Mouse (Mus musculus) forebrain, postnatal 0 days (tissue): ENCODE measurements around the gene Samd4b. TPM values are rescaled to one million over a fixed set of nuclear protein-coding genes. Genes with fewer than 3 reads are reported as not detected.
"Not testable (repeated sequence)": the region's sequence is repeated elsewhere in the genome, so short reads cannot be mapped to it uniquely, and the experiment has no call there.

ENCODE experiments used
- ATAC-seq: fragments of 200-750 bp; cut with Nextera tagmentation; 2 replicates; pipeline ENCODE4 v1.8.0; 2017; ENCODE audit warnings: mild to moderate bottlenecking, moderate library complexity
- DNase-seq: peaks from one replicate; pipeline ENCODE4 v3.0.0-alpha.2; 2015
- H3K27ac ChIP-seq: fragments of 300-500 bp; sonication (generic); 2 replicates; pipeline ENCODE4 v1.5.1; 2014; ENCODE audit warnings: low read depth, mild to moderate bottlenecking, antibody characterized with exemption, low read length, moderate library complexity, mixed read lengths
- H3K27me3 ChIP-seq: fragments of 300-500 bp; sonication (generic); 2 replicates; pipeline ENCODE4 v1.6.1; 2014; ENCODE audit warnings: mild to moderate bottlenecking, low read length, mixed read lengths; ENCODE audit not compliant: insufficient read depth
- H3K36me3 ChIP-seq: fragments of 300-500 bp; sonication (generic); 2 replicates; pipeline ENCODE4 v1.6.1; 2014; ENCODE audit warnings: mild to moderate bottlenecking, moderate library complexity; ENCODE audit not compliant: insufficient read depth
- H3K4me1 ChIP-seq: fragments of 300-500 bp; sonication (generic); 2 replicates; pipeline ENCODE4 v1.6.1; 2014; ENCODE audit warnings: antibody characterized with exemption; ENCODE audit not compliant: insufficient read depth
- H3K4me2 ChIP-seq: fragments of 300-500 bp; sonication (generic); 2 replicates; pipeline ENCODE4 v1.6.1; 2014; ENCODE audit warnings: low read depth, mild to moderate bottlenecking, moderate library complexity
- H3K4me3 ChIP-seq: fragments of 300-500 bp; sonication (generic); 2 replicates; pipeline ENCODE4 v1.5.1; 2014; ENCODE audit warnings: low read depth, low read length, mixed read lengths
- H3K9ac ChIP-seq: fragments of 300-500 bp; sonication (generic); 2 replicates; pipeline ENCODE4 v1.6.1; 2014; ENCODE audit warnings: mild to moderate bottlenecking
- H3K9me3 ChIP-seq: fragments of 300-500 bp; sonication (generic); 2 replicates; pipeline ENCODE4 v1.6.1; 2016; ENCODE audit warnings: low read length
- CTCF ChIP-seq: sonication (generic); IDR thresholded peaks from 2 replicates; pipeline ENCODE4 v1.5.1; 2016; ENCODE audit warnings: antibody characterized with exemption, control low read depth, low read depth
- WGBS: fragments of 180-500 bp; shearing (Covaris S2); extraction: QIAGEN DNeasy Blood & Tissue Kit; methylation state at CpG from one replicate; pipeline ENCODE4 v1.1.7; 2014; 5-methylcytosine and 5-hydroxymethylcytosine counted together
- polyA plus RNA-seq: library from polyadenylated mRNA; unstranded; fragments of >200 nt; fragmentation: Nextera tagmentation; extraction: Ambion mirVana; gene quantifications from 2 replicates; pipeline ENCODE4 v1.2.1, GENCODE M21; 2015
- total RNA-seq: library from RNA; depleted of rRNA; stranded (reverse); fragments of >200 nt; gene quantifications from 2 replicates; pipeline ENCODE4 v1.2.3, GENCODE M21; 2014

The Samd4b gene
- total and polyA plus RNA-seq, 2 experiments from 2014 or later: 23.3 to 49.1 TPM

DNA sequence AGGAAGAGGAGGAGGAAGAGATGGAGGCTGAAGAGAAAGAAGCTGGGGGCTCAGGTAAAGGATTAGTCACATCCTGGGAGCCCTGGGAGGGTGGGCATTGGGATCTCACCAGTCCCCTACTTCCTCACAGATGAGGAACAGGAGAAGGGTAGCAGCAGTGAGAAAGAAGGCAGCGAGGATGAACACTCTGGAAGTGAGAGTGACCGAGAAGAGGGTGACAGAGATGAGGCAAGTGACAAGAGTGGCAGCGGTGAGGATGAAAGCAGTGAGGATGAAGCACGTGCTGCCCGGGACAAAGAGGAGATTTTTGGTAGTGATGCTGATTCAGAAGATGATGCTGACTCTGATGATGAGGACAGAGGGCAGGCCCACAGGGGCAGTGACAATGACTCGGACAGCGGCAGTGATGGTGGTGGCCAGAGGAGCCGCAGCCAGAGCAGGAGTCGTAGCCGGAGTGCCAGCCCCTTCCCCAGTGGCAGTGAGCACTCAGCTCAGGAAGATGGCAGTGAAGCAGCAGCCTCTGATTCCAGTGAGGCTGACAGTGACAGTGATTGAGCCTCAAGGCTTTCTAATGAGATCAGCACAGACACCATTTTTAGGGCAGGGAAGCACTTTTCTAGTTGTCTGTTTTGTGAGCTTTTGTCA, 199.1 kb downstream of the Samd4b start:
- no peak for TF ChIP-seq CTCF
- no peak for ATAC-seq
- peaks cover 85% of the 10 kb centered on the region for H3K36me3 ChIP-seq

DNA sequence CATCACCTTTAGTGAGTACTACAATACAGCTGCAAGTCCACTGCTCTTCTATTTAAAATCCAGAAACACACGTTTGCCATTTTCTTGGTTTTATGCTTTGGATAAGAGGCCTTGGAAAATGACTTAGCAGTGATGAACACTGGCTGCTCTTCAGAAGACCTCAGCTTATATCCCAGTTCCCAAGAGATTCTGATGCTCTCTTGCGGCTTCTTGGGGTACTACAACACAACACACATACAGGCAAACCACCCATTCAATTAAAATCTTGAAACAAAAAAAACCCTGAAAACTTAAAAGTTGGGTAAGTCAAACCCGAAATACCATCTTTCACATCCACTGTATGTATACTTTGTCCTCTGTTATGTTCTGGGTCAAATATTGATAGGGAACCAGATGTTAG, 199.9 kb downstream of the Samd4b start:
- Histone ChIP-seq H3K9me3 (no peaks in the 10 kb centered on the region), H3K4me2 (no peak overlapping the region), H3K27ac (no peak overlapping the region), H3K4me1 (peaks cover 4% of the 10 kb centered on the region; the same call in 1 of the 2 replicates), H3K36me3 (peaks cover 77% of the 10 kb centered on the region), H3K4me3 (no peak overlapping the region), H3K27me3 (no peaks in the 10 kb centered on the region), H3K9ac (no peak overlapping the region)
- WGBS: 56% methylated on average over 3 of the region's 3 CpGs
- TF ChIP-seq CTCF: peak; percentile 54
- DNase-seq (peak; percentile 54), ATAC-seq (no peak)

More for the DNA sequence above, 199.1 kb downstream of the Samd4b start:
- Histone ChIP-seq H3K4me3 (no peak overlapping the region), H3K9me3 (no peaks in the 10 kb centered on the region), H3K4me1 (peaks cover under 1% of the 10 kb centered on the region; the same call in 1 of the 2 replicates), H3K27me3 (no peaks in the 10 kb centered on the region), H3K27ac (no peak overlapping the region), H3K9ac (no peak overlapping the region), H3K4me2 (no peak overlapping the region)
- DNase-seq: no peak
- 90% methylated on average over 10 of the region's 10 CpGs for WGBS

DNA sequence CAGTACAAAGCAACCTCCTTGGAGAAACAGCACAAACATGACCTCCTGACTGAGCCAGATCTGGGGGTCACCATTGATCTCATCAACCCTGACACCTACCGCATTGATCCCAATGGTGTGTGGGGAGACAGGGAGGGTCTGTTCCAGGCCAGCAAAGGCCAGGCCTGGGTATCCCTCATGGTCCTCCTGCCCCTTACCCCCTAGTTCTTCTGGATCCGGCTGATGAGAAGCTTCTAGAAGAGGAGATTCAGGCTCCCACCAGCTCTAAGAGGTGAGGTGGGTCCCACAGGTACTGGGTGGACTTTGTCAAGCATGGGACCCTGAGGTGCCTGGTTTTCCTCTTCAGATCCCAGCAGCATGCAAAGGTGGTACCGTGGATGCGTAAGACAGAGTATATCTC, 202.5 kb downstream of the Samd4b start:
- Histone ChIP-seq H3K36me3 (peaks cover 56% of the 10 kb centered on the region), H3K9me3 (no peaks in the 10 kb centered on the region), H3K27ac (no peak overlapping the region), H3K9ac (no peak overlapping the region), H3K4me2 (no peak overlapping the region), H3K4me3 (no peak overlapping the region), H3K4me1 (peaks cover 9% of the 10 kb centered on the region), H3K27me3 (no peaks in the 10 kb centered on the region)
- 100% methylated on average over 4 of the region's 4 CpGs for WGBS
- DNase-seq: no peak
- ATAC-seq: no peak
- TF ChIP-seq CTCF: no peak

DNA sequence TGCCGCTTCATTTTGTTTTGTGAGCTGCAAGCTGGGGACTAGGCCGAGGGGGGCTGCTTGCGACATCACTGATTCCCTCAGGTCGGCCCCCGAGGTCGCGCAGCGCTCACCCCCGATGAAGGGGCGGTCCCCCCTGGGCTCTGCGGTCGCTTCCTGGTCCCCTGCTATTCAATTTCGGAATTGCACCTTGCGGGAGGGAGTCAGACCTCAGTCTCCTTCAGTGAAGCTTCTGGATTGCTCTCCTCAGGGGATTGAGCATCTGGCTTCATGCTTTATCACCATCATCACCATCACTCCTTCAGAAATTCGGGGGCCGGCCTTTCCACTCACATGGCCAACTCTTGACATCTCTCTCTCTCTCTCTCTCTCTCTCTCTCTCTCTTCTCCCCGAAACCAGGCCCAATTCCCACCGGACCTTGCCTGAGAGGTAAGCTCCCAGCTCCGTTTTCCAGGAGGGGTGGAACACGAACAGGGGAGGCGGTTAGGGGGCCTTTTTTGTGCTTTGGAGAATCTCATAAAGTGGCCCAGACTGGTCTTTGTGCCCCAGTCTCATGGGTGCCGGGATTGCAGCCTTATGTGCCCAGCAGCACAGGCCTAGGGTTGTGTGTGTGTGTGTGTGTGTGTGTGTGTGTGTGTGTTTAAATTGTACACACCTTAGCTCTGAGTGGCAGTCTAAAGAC, 204.5 kb downstream of the Samd4b start:
- peaks cover 9% of the 10 kb centered on the region for H3K4me1 ChIP-seq
- no peaks in the 10 kb centered on the region for H3K9me3 ChIP-seq
- peak overlapping the region; percentile 67 for H3K4me3 ChIP-seq
- DNase-seq (no peak), ATAC-seq (no peak)
- H3K27me3 ChIP-seq: no peaks in the 10 kb centered on the region
- no peak for TF ChIP-seq CTCF
- H3K4me2 ChIP-seq: peak overlapping the region; percentile 79
- 8% methylated on average over 22 of the region's 22 CpGs for WGBS
- peaks cover 56% of the 10 kb centered on the region for H3K36me3 ChIP-seq
- peak overlapping the region; percentile 74 for H3K9ac ChIP-seq
- peak overlapping the region; percentile 66 for H3K27ac ChIP-seq

DNA sequence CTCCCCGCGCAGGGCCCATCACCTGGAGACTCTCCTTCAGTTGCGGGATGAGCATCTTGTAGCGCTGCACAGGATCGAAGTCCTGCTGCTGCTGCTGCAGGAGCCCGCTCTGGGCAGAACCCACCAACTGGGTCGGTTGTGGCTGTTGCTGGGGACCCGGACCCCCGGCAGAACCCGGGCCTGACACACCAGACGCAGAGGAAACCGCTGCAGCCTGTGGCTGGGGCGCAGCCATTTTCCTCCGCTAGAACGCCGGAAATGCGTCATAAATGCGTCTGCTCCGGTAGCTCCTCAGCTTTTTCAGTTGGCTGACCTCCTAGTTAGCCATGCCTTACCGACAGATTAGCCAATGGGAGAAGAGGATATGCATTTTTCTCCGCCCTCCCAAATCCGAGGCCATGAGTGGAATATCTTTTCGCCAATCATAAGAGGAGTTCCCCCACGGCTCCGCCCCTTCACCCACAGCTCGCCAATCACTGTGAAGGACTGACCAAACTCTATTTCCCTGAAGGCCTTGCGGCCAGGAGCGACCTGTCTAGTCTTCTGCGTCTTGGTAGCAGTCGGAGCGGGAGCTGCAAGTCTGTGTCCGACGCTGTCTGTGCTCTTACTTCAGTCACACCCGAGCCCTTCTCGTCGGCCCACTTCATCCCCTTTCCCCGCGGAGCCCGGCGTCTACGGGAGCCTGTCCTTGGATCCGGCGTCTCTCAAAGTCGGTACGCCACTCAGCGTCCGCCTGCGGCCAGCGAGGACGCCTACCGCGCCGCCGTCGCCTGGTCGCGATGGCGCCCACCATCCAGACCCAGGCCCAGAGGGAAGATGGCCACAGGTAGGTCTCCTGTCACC, 205.3 kb downstream of the Samd4b start, which contains the start of the genes Med29 and Paf1:
Med29 (minus strand) TSS at position 280 of the 843 bp plus-strand sequence.
Paf1 (plus strand) TSS at position 523 of the 843 bp plus-strand sequence.
- peaks cover 56% of the 10 kb centered on the region for H3K36me3 ChIP-seq
- ATAC-seq: peak; percentile 97
- peak within 1 kb of the TSS; percentile 74 for H3K9ac ChIP-seq
- peak within 1 kb of the TSS; percentile 73 for H3K27ac ChIP-seq
- peak within 1 kb of the TSS; percentile 79 for H3K4me2 ChIP-seq
- peaks cover 9% of the 10 kb centered on the region for H3K4me1 ChIP-seq
- DNase-seq: peak; percentile 98
- WGBS: under 1% methylated on average over 58 of the region's 58 CpGs
- TF ChIP-seq CTCF: no peak
- H3K4me3 ChIP-seq: peak within 1 kb of the TSS; percentile 67
- no peaks in the 10 kb centered on the region for H3K27me3 ChIP-seq
- no peaks in the 10 kb centered on the region for H3K9me3 ChIP-seq

DNA sequence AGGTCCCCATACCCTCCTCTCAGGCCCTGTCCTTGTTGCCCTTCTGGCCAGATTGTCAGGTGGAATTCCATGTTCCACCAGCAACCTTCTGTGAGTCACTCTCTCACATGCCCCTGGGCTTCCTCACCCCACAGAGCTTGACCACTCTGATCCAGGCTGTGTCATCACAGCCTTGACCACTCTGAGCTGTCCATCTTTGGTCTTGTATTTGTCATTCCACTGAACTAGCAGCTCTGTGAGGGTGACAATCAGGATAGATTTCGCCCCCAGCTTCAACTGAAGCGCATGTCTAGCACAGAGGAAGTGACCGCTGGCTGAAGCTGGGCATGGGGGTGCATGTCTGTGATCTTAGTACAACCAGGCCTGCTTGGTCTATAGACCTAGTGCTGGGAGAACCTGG, 207.6 kb downstream of the Samd4b start:
- no peak overlapping the region for H3K4me3 ChIP-seq
- peaks cover 46% of the 10 kb centered on the region for H3K36me3 ChIP-seq
- ATAC-seq: no peak
- H3K27me3 ChIP-seq: no peaks in the 10 kb centered on the region
- WGBS: 98% methylated on average over 3 of the region's 3 CpGs
- H3K4me2 ChIP-seq: no peak overlapping the region
- TF ChIP-seq CTCF: no peak
- H3K9me3 ChIP-seq: no peaks in the 10 kb centered on the region
- H3K4me1 ChIP-seq: peaks cover 9% of the 10 kb centered on the region
- H3K9ac ChIP-seq: no peak overlapping the region
- no peak for DNase-seq
- no peak overlapping the region for H3K27ac ChIP-seq

DNA sequence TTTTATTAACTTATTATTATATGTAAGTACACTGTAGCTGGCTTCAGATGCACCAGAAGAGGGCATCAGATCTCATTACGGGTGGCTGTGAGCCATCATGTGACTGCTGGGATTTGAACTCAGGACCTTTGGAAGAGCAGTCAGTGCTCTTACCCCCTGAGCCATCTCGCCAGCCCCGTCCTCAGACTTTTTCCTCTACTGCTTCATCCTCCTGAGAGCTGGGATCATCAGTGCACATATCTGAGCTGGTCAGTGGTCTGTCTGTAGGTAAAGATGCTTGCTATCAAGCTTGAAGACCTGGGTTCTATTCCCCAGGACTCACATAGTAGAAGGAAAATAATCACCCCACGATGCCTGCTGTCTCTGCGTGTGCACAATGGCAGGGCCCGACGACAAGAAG, 210.6 kb downstream of the Samd4b start:
- H3K9me3 ChIP-seq, H3K4me3 ChIP-seq, H3K9ac ChIP-seq, H3K4me1 ChIP-seq, H3K27me3 ChIP-seq, H3K27ac ChIP-seq, H3K4me2 ChIP-seq, DNase-seq, ATAC-seq: not testable (repeated sequence)
- peaks cover 41% of the 10 kb centered on the region for H3K36me3 ChIP-seq
- 84% methylated on average over 7 of the region's 7 CpGs for WGBS

DNA sequence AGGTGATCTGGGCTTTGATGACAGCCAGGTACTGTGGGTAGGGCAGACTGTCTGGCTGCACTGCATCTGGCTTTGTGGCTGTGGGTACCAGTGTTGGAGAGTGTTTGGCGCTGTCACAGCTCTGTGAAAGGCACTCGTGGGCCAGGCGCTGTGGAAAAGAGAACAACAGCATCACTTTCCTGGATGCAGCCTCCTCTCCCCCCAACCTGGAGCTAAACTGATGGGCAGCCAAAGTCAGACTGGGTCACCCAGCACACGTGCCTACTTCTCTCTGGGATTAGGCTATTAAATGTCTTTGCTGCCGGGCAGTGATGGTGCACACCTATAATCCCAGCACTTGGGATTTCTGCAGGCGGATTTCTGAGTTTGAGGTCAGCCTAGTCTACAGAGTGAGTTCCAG, 211.1 kb downstream of the Samd4b start:
- not testable (repeated sequence) for H3K4me1 ChIP-seq, DNase-seq, H3K4me2 ChIP-seq, H3K27ac ChIP-seq, H3K27me3 ChIP-seq, ATAC-seq, H3K9ac ChIP-seq, H3K9me3 ChIP-seq, H3K4me3 ChIP-seq
- WGBS: 84% methylated on average over 6 of the region's 6 CpGs
- H3K36me3 ChIP-seq: peaks cover 41% of the 10 kb centered on the region
